Mouse (Mus musculus): ENCODE data around the gene Tceal7.

The Tceal7 gene

DNA sequence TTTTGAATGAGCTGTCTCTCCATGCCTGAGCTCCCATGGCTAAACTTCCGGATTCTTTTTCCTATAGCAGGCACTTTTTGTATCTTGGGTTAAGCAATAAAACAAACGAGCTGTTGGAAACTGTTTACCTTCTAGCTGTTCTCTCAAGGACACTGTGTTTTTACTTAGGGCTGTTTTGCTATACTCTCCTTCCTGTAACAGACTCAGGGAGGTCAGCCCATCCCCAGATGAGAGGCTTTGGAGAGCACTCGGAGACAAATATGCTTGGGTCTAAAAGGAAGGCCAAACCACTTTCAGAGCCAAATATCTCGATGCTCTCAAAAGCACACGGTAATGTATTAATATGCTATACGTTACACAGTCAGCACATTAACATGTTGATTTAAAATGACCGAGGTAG lies 35.1 kb downstream of the Tceal7 start:
- no peak for DNase-seq

DNA sequence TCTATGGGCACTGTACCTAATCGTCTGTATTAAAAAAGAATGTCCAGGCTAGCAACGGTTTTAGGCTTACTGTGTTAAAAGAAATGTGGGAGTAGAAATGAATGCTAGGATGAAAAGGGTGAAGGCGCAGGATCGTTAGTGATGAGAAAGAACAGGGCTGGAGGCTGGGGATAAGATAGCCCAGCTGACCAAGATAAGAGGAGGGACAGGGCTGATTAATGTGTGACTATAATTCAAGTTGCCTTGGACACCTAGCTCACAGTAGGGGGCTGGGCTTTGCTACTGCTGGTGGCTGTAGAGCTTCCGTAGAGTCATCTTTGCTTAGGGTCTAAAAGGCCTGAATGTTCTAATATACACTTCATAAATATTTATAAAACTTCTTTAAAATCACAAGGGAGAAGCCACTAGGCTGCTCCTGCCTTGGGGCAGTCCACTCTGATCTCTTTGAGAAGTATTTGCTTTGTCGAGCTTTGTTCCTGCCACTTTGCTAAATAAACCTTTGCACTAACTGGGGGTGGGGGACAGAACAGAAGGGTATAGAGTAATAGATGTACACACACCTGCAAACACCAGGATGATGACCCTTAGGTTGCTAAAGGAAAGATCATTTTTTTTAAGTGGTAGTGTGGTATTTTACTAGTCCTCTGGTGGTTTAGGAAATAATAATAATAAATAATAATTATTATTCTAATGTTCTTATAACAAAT lies 37.6 kb downstream of the Tceal7 start:
- DNase-seq = no peak

DNA sequence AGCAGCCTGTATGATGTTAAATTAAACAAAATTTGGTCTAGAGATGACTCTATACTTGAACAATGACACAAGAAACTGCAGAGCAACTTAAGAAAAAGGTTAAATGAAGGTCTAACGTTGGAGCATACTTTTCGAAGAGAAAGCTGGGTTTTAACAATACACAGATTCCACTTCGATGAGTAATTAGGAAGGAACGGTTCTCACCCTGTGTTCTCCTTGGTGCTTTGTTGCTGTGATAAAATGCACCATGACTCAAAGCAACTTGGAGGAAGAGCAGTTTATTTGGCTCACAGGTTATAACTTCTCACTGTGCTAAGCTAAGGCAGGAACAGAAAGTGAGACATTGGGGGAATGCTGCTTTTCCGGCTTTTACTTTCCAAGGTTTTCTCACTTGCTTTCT lies 53.1 kb downstream of the Tceal7 start:
- no peak for DNase-seq

DNA sequence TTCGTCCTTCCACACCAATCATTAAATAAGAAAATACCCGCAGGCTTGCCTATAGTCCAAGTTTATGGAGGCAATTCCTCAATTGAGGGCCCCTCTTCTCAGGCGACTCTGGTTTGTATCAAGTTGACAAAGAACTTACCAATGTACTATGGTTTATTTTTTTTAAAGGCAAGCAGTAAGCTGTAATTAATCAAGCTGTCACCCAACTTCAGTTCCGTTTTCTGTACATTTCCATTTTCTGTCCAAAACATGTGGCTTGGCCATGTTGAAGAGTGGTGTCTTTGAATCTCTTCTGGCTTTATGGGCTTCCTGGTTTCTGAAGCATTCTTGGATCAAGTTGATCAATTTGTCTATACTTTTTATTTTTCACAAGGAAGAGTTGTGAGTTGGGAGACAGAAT lies 53.6 kb downstream of the Tceal7 start:
- DNase-seq = no peak

DNA sequence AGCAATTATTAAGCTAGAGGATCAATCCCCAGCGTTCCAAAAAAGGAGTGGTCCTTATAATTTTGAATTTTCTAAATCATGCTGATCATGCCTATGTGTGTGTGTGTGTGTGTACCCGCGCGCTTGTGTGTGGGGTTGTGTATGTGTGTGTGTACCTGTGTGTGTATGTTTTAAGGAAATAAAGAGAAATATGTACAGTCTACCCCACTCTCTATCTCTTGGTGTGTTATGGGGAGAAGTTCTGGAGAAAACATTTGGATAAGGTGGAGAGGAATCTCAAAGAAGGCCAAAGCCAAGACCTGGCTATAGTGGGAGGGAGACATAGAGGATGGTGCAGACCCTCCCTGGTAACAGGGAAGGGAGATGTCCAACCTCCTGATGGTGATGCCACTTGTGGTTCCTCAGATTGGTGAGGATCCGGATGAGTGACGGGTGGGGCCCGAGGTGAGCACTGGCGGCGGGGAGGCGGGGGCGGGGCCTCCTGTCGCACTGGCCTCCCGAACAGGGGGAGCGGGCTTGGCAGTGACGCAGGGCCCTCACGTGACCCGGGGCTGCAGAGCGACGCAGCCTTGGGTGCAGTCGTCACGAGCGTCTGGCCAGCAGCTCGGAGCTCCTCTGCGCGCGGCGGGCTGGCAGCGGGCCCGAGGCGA lies 55.3 kb downstream of the Tceal7 start, which contains the start of gene Bex3:
TSS of gene Bex3 (plus strand) at position 511 of the 650 bp plus-strand sequence.
- peak; percentile 41 to 44 for DNase-seq

DNA sequence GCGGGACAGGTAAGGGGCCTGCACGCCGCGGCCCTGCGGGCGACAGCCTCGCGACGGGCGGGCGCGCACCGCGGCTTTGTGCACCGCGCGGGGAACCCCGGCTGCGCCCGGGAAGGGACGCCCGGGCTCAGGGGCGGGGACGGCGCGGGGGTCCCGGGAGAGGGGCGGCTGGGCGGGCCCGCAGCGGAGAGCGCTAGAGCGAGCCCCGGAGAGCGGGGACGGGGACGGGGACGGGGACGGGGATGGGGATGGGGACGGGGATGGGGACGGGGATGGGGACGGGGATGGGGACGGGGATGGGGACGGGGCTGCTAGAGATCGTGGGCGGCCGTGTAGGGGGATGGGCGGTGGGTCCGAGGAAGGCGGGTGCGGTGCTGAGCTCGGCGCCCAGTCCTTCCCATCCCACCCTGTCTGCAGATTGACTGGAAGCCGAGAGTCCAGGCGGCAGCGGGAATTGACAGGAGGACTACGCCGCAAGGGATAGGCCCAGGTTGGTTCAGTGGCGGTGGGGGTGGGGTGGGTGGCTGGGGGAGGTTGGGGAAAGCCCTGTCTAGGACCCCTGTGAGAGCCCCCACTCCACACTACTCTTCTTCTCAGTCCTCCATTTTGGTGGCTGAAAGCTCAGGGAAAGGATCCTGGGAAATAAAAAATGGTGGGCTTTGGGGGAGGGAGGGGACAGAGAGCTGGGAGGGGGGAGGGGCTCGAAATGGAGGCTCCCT lies 56.0 kb downstream of the Tceal7 start:
- peak in 1 of 2 experiments; percentile 9 for DNase-seq

DNA sequence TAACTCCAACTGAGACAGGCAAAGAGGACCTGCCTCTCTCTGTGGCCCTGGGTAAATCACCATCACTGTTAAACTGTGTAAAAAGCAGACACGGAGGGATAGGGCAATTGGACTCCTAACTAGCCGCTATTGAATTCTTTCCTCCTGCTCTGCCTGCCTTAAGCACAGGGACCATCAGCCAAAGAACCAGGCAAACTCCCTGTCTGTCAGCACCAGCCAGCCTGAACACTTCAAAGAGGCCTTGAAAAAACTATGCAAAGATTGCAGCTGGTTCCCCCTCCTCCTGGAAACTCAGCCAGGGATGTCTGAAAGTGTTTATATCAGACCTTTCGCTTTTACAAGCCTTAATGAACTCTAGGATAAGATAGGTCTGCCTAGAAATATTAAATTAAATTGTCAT lies 60.0 kb downstream of the Tceal7 start:
- no peak for DNase-seq

DNA sequence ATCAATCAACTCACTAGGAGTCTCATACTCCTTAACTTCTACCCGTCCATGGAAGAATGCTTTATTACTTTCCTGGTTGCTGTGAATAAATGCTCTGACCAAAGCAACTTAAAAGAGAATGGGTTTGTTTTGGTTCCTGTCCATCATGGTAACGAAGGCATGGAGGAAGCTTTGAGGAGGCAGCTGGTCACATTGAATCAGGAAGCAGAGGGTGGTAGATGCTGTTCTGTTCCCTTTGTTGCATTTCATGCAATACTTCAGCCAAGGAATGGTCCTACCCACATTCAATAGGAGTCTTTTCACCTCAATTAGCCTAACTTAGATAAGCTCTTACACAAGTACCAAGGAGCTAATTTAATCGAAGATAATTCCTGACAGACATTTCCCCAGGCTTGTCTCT lies 60.8 kb downstream of the Tceal7 start:
- no peak for DNase-seq

Measured in thymus, adult 18-20 months (tissue).